Mouse (Mus musculus): Measurements from ENCODE around the gene Rfx5.
"Not testable (repeated sequence)": the region's sequence is repeated elsewhere in the genome, so short reads cannot be mapped to it uniquely, and the experiment has no call there.

Gene Rfx5

DNA sequence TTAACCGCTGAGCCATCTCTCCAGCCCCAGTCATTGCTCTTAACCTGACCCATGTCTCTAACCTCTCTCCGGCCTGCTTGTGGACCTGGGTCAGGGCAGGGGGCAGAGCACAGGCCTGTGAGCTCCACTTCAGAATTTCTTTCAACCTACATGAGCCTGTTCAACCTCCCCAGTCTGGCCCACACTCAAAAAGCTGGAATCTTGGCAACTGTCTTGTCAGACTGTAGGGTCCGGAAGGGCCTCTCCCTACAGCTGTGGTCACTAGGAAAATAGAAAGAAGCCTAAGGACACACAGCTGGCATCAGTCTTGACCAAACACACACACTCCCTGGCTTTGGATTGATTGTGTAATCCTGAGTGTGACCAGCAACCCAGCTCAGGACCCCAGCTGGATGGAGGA lies 18.5 kb upstream of the Rfx5 start:
- DNase-seq (ENCODE audit: low spot score) = not testable (repeated sequence)

DNA sequence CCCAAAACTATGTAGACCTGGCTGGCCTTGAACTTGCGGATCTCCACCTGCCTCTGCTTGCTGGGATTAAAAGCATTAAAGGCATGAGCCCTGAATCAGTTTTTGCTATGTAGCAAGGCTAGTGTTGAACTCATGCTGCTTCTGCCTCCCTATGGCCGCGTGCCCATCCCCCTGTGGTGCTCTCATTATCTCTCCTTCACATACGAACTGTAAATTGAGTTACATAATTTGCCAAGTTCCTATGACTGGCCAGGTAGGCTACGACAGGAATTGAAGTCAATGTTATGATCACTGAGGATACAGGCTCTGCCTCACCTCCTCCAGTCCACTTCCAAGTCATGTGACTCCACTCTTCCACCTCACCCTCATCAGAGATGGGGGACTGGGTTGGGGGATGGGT lies 17.7 kb upstream of the Rfx5 start:
- not testable (repeated sequence) for DNase-seq (ENCODE audit: low spot score)

GRCm38 (mm10) chr3:94937194-94937593 lies 16.7 kb upstream of the Rfx5 start:
- not testable (repeated sequence) for DNase-seq (ENCODE audit: low spot score)

- DNase-seq (ENCODE audit: low spot score) = not testable (repeated sequence)
Measured at GRCm38 (mm10) chr3:94940033-94940432, 13.8 kb upstream of the Rfx5 start.

DNA sequence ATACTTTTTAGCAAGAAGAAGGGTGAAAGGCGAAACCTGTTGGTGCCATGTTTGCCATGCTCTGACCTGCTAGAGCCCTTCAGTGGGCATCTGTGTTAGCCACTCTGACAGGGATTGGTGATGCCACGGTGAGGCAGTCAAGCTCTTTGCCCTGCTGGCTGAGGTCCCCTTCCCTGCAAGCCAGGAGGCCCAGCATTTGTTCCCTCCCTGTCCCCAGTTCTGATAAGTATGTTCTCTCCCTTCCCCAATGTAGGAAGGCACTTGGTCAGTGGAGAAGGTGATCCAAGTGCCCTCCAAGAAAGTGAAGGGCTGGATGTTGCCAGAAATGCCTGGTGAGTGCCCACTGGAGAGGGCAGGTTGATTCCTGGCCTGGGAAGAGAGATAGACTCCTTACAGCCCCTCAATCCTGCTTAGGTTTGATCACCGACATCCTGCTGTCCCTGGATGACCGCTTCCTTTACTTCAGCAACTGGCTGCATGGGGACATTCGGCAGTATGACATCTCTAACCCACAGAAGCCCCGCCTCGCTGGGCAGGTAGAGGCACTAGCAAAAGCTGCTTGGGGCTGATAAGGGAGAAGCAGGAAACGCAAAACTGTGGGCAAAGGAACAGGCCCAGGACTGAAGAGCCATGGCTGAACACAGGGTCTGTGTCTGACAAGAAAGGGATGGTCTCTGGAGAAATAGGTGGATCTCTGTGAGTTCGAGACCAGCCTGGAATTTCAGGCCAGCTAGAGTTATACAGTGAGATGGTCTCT lies 11.5 kb upstream of the Rfx5 start:
- DNase-seq (ENCODE audit: low spot score) = peak; percentile 62

GRCm38 (mm10) chr3:94943706-94944105 lies 10.2 kb upstream of the Rfx5 start:
- not testable (repeated sequence) for DNase-seq (ENCODE audit: low spot score)

DNA sequence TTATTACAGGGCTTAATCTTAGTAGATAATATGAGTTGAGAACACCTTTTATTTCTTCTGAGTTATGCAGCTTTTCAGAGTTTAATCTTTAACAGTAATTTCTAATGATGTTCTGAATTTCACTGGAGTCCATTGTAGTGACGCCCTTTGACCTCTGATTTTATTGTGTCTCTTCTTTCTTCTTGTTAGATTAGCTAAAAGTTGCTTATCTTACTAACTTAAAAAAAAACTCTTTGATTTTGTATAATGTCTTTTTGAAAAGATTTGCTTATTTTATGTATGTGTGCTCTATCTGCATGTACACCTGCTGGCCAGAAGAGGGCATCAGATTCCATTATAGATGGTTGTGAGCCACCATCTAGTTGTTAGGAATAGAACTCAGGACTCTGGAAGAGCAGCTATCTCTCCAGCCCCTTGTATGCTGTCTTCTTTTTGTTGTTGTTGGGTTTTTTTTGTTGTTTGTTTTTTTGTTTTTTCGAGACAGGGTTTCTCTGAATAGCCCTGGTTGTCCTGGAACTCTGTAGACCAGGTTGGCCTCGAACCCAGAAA lies 5.7 kb upstream of the Rfx5 start:
- no peak for DNase-seq (ENCODE audit: low spot score)

GRCm38 (mm10) chr3:94949645-94950044 lies 4.2 kb upstream of the Rfx5 start:
- no peak for DNase-seq (ENCODE audit: low spot score)

GRCm38 (mm10) chr3:94952806-94953205 lies 1.1 kb upstream of the Rfx5 start:
- DNase-seq (ENCODE audit: low spot score) = no peak

DNA sequence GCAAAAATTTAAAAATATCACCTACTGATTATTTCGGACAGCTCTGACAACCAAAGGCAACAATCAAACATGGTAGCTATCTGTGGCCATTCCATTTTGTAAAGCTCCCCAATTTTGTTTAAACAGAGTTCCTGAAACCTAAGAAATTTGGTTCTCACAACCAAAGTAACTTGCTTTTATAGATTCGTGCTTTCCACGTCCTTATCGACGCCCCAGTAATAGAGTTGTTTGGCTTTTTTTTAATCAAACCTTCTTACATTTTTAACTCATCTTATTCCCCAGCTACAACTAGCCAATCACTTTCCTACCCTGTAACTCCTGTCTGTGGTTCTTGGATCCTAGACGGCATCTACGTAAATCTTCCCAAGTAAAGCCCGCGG lies 501 bp upstream of the Rfx5 start:
- DNase-seq (ENCODE audit: low spot score) = no peak

GRCm38 (mm10) chr3:94958295-94958694 lies 4.4 kb downstream of the Rfx5 start:
- no peak for DNase-seq (ENCODE audit: low spot score)

GRCm38 (mm10) chr3:94959871-94960270 lies 6.0 kb downstream of the Rfx5 start:
- DNase-seq (ENCODE audit: low spot score) = no peak

DNA sequence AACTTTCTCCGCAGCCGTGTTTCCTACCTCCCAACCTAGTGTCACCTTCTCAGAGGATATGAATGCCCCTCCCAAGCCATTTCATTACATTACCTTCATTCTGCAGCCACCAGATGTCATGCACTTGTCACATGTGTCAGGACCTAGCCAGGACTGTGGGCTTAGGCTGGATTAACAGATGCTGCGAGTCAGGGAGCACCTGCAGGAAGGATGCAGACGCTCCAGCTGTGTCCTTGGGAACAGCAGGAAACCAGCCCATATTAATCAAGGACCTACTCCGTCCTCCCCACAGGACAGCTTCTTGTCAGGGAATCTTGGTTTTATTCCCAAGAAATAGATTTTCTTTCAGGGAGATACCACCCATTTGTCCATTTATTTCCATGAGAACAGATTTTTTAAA lies 6.4 kb downstream of the Rfx5 start:
- DNase-seq (ENCODE audit: low spot score) = no peak

GRCm38 (mm10) chr3:94964989-94965388 lies 11.1 kb downstream of the Rfx5 start:
- no peak for DNase-seq (ENCODE audit: low spot score)

- DNase-seq (ENCODE audit: low spot score) = no peak
Measured at GRCm38 (mm10) chr3:94965878-94966277, 12.0 kb downstream of the Rfx5 start.

DNA sequence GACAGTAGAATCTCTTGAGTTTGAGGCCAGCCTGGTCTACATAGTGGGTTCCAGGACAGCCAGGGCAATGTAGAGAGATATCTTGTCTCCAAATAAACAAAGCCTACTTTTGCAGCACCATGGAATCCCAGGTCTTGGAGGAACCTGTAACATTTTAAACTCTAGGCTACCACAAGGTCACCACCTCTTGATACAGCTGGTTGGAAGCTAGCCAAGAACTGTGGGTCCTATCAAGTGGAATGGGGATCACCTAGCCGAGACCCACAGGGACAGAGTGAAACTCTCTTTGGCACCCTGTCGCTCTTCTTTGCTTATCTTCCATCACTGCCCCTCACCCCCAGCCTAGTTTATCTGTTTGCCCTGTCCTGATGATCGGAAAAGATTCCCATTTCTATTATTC lies 18.7 kb downstream of the Rfx5 start:
- DNase-seq (ENCODE audit: low spot score) = no peak

- no peak for DNase-seq (ENCODE audit: low spot score)
Measured at GRCm38 (mm10) chr3:94973620-94974019, 19.7 kb downstream of the Rfx5 start.

GRCm38 (mm10) chr3:94974026-94974527 lies 20.2 kb downstream of the Rfx5 start:
- DNase-seq (ENCODE audit: low spot score) = no peak

DNA sequence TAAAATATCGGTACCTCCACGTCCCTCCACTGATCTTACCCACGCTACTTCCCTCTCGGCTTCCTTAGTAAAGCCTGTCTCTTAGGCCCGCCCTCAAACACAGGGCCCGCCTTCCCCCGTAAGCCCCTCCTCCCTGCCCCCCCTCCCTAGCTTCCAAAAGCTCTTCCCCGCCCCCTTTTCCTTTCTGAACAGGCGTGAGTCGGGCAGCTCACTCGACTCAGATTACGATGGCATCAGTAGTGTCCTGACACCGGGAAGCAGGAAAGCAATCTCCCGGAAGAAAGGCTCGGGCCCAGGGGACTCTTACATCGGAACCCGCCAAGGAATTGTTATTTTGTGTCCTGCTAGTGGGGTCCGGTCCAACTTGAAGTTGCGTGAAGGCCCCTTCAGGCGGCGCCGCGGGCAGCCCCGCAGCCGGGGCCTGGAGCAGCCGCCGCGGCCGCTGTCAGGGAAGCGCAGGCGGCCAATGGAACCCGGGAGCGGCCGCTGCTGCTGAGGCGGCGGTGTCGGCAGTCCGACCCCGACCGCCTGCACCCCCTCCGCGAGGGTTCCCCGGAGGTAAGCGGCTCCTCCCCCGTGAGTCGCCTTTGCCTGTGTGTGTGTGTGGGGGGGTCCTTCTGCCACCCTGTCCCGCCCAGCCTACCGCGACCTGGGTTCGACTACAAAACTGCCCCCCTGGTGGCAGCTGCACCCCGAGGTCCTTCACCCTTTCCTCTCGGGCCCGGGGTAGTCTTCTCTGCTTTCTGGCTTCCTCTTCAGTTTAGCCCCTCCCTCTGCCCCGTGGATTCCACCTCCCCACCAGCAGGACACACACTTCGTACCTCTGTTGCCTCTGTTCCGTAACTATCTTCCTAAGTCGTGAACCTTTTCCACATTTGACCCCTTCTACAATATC lies 20.9 kb downstream of the Rfx5 start, which contains the start of gene Pi4kb:
TSS of gene Pi4kb (plus strand) at position 204 of the 895 bp plus-strand sequence.
- DNase-seq (ENCODE audit: low spot score) = peak; percentile 90

DNA sequence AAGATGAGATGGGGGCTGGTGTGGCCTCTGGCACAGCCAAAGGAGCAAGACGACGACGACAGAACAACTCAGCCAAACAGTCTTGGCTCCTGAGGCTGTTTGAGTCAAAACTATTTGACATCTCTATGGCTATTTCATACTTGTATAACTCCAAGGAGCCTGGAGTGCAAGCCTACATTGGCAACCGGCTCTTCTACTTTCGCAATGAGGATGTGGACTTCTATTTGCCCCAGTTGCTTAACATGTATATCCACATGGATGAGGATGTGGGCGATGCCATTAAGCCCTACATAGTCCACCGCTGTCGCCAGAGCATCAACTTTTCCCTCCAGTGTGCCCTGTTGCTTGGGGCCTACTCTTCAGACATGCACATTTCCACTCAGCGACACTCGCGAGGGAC lies 30.4 kb downstream of the Rfx5 start:
- DNase-seq (ENCODE audit: low spot score) = no peak

DNA sequence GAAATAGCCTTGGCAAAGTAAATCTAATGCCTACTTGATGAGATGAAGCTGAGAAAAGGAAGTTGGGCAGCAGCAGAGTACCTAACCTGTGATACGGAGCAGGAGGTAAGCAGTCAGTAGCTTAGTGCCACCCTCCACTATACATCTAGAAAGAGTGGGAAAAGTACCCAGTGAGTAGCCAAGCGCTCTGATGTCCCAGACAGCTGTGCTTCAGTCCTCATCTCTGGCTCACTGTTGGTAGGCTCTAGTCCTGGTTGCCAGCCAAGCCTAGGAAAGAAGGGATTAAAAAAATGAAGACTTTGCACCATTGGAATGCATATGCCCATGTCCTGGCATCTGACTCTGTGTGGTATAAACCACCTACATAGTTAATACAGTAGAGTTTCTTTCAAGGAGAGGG lies 31.6 kb downstream of the Rfx5 start:
- DNase-seq (ENCODE audit: low spot score) = no peak

DNA sequence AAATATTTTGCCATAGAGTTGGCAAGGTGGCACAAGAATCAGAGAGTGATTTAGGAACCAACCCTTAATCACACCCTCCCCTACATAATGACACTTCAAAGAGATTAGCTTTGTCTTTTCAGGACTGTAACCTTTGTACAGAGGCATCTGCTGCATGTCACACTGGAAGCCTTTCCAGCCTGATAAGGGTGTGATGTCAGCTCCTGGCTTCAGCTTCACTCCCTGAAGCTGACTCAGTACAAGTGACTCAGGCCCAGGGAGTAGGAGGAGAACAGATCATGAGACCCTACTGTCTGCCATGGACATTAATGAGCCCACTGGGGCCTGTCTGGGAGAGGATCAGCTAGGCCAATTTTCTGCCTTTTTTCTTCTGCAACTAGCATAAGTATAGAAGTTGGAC lies 33.7 kb downstream of the Rfx5 start:
- DNase-seq (ENCODE audit: low spot score) = no peak
